Mouse (Mus musculus): ENCODE measurements at regions not wholly inside any gene's neighbourhood (a gene's known extent, or its start where the extent isn't known, plus 50 kb on each side); places are given as distances from the start of the nearest gene placed in this dataset.

DNA sequence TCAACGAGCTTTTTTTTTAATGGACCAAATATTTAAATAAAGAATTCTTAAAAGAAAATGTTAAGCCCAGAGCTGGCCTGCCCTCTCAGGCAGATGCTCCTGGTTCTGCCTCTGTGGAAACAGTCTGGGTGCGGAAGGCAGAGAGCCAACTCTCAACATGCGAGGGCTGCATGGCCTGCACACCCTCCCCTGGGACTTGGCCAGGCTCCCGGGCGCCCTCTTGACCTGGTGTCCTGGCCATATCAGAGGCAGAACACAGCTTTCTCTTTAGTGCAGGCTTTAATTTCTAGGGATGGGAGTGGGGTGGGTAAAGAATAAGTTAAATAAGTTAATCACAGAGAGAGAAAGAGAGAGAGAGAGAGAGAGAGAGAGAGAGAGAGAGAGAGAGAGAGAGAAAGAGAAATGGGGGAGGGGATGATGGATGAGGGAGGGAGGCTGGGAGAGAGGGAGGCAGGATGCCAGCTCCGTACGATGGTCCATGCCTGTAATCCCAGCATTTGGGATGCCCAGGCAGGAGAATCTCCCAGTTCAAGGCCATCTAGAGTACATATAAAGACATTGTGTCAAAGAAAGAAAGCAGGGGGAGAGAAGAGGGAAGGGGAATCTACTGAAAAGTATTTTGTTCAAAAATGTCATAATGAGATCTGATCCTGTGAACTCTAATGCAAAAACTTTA is 123.2 kb upstream of the Plekha5 start:
- DNase-seq (ENCODE audit: low spot score), result peak; percentile 37

DNA sequence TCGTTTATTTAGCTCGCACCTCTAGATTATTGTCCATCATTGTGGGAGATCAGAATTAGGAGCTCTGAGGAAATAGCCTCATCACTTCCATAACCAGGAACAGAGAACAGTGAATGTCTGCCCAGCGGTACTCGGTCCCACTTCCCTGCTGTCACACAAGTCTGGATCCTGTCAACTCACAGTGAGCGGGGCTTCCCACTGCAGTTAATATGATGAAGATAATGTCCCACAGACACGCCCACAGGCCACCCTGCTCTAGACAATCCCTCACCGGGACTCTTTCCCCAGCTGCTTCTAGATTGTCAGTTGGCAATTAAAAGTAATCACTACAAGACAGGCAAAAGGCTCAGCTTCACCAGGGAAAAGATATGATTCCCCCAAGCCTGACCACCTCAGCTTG is 124.2 kb upstream of the Plekha5 start:
- peak; percentile 30 for DNase-seq (ENCODE audit: low spot score)

GRCm38 (mm10) chr6:140297969-140298554 is 125.8 kb upstream of the Plekha5 start:
- DNase-seq (ENCODE audit: low spot score), result no peak

- no peak for DNase-seq (ENCODE audit: low spot score)
These were observed 126.3 kb upstream of the Plekha5 start for GRCm38 (mm10) chr6:140297561-140297960.

GRCm38 (mm10) chr6:140290109-140290508 is 133.7 kb upstream of the Plekha5 start:
- DNase-seq (ENCODE audit: low spot score), result no peak

- DNase-seq (ENCODE audit: low spot score), result peak; percentile 53
These were observed 135.1 kb upstream of the Plekha5 start for GRCm38 (mm10) chr6:140288799-140289198.

DNA sequence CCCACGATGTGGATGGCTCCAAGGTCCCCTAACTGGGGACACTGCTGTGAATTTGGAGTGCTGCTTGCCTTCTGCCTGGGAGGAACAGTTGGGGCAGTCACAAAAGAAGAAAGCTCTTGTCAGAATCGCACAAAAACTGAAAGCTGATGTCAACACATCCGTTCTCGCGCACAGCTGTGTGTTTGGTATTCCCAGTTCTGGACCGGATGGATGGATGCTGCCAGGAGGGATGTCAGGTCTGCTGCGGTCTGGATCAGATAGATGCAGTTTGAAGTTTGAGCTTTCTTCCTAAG is 141.6 kb upstream of the Plekha5 start:
- DNase-seq (ENCODE audit: low spot score), result no peak

DNA sequence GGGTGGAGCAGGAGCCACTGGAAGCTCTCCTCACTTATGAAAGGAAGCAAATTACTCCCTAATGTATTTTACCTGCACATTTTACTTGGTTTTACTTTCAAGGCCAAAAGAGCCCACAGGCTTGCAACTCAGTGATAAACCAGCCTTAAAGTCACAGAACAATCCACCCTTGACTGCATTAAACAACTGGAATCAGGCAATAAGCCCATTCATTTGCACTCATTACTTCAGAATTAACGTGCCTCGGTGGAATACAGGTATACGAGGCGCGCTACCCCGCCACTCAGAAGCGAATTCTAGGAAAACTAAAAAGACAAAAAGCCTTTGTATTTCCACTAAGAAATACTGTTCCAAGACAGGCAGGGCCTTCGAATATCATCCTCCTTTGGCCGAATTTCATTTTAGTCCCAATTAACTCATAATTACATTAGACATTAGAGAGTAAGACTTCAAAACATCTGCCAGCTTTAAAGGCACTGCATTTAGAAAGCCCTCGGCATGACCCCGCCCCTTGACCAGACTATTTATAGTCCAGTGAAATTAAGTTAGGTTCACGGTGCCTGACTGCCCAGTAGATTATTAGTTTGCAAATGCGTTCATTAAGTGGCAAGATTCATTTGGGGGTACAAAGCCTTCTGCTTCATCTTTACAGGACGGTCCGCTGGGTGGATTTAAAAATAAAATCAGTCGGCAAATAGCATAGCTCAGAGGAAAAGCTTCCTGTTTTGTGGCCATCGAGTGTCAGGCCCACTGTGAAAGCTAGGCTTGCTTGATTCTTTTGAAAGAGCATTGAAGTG is 142.2 kb upstream of the Plekha5 start:
- no peak for DNase-seq (ENCODE audit: low spot score)

GRCm38 (mm10) chr6:140280817-140281475 is 142.9 kb upstream of the Plekha5 start:
- DNase-seq (ENCODE audit: low spot score), result no peak

GRCm38 (mm10) chr6:140279736-140280370 is 144.0 kb upstream of the Plekha5 start:
- DNase-seq (ENCODE audit: low spot score), result no peak

GRCm38 (mm10) chr6:140278750-140279149 is 145.1 kb upstream of the Plekha5 start:
- peak; percentile 18 for DNase-seq (ENCODE audit: low spot score)

DNA sequence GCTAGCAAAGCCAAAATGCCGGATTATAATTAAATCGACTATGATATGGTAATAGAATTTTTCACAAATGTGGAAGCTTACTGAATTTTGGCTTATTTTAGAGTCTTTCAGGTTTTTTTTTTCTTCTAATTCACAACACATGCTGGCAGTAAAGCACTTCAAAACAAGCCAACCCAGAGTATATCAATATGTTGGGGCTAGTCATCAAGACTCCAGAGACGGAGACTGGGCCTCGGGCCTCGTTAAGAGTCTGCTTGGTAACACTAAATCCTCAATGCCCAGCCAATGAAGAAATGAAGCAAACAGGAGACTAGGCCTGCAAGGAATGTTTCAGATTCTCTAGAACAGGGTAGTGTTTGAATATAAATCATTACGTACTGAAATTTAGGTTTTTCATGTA is 153.3 kb upstream of the Plekha5 start:
- no peak for DNase-seq (ENCODE audit: low spot score)

DNA sequence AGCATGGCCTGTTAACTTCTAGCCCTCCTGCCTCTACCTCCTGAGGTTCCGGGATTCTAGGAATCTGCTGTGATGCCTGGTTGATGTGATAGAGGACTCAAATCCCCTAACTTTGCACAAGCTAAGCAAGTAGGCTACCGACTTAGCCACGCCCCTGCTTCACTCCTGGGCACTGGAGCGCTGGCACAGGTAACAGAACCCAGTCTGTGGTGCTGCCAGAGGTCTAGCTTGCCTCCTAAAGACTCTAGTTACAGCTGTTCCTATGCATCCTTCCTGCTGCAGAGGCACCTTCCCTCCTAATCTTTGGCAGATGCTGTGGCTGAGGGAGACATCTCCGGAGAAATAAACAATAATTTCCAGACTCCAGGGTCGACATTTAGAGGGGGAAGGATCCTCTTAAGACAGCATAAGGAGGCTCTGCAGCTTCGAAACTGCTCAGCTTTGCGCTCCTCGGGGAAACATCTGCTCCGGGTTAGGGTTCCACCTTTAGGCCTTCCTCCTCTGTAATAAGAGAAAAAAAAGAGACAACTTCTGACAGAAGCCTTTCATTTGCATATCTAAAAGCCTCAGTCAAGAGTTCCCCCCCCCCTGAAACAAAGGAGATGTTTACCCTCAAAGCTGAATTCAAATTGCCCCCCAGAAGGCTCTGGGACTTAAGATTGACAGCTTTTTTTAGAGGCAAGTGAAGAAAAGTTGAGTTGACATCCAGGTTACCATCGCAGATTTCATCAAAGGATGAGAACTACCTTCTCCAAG is 155.4 kb upstream of the Plekha5 start:
- no peak for DNase-seq (ENCODE audit: low spot score)

DNA sequence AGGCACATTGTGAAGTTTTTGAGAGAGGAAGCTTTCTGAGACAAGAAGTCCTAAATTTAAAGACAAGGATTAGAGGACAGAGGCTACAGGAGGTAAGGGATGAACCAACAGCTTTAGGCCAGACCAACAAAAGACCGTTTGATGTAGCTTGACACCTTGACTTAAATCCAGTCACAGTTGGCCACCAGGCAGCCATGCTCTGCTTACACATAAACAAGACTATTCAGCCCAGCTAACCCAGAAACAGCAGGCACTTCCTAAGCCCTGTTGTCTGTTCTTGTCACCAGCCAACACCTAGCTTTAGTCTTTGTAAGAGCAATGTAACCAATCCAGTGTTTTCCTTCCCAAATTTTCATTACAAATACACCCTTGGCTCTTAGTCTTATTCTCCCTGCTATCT is 159.9 kb upstream of the Plekha5 start:
- DNase-seq (ENCODE audit: low spot score), result no peak

- no peak for DNase-seq (ENCODE audit: low spot score)
These were observed 162.0 kb upstream of the Plekha5 start for GRCm38 (mm10) chr6:140261813-140262212.

DNA sequence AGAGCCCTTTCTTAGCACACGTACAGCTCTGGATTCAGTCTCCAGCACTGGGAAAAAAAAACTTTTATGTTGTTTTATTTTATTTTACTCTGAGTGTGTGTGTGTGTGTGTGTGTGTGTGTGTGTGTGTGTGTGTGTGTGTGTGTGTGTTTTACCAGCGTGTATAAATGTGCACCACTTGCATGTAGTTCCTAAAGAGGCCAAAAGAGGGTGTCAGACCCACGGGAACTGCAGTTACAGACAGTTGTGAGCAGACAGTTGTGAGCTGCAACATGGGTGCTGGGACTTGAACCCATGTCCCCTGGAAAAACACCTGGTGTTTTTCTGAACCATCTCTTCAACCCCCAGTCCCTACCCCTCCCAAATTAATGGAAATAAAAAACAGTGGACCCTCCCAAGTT is 165.1 kb upstream of the Plekha5 start:
- no peak for DNase-seq (ENCODE audit: low spot score)

DNA sequence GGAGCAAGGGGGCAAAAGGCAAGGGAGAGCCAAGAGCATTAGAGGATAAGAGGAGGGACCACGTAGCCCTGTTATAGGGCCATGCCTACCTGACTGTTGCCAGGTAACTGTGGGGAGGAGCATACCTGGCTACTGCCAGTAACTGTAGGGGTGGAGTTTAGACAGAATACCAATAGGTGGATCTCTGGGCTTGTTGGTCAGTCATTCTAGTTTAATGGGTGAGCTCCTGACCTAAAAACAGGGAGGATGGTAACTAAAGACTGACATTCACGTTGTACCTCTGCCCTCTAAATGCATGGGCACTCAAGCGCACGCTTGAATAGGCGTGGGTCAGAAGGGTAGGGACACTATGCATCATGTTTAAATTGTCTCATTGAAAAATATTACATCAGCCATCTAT is 165.8 kb upstream of the Plekha5 start:
- no peak for DNase-seq (ENCODE audit: low spot score)

- no peak for DNase-seq (ENCODE audit: low spot score)
These were observed 172.3 kb upstream of the Plekha5 start for GRCm38 (mm10) chr6:140251527-140251926.

GRCm38 (mm10) chr6:140243411-140244151 is 180.3 kb upstream of the Plekha5 start:
- DNase-seq (ENCODE audit: low spot score), result peak; percentile 44

DNA sequence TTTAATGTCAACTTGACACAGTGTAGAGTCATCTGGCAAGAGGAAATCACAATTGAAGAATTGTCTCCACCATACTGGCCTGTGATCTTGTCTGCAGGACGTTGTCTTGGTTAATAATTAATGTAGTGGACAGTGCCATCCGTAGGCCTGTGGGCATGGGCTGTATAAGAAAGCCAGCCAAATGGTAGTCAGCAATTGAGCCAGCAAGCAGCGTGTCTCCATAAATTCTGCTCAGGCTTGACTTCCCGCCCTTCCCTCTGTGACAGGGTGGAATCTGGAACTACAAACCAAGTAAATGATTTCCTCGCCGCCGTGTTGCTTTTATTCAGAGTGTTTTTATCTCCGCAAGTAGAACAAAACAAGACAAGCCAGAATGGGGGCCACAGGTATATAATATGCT is 184.5 kb upstream of the Plekha5 start:
- no peak for DNase-seq (ENCODE audit: low spot score)

DNA sequence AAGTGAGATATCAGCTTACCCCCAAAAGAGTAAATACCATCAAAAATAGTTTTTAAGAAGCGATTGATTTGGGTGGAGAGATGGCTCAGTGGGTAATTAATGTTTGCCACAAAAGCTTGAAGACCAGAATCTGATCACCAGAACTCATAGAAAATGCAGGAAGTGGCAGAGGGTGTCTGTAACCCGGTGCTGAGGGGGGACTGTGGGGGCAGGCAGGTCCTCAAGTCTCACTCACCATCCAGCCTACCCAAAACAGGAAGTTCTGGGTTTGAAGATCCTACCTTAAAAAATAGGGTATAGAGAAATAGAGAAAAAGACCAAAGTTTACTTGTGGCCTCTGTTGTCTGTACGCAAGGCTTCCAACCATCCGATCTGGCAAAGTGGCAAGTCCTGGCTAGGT is 190.3 kb upstream of the Plcz1 start:
- DNase-seq (ENCODE audit: low spot score), result no peak

Data from embryo, embryonic 10.5 days (tissue).